Mouse (Mus musculus) heart, postnatal 0 days (tissue): ENCODE results near the gene Gtf2h3.

Experiments used
- CTCF ChIP-seq: IDR thresholded peaks from 2 replicates; pipeline ENCODE4 v1.5.1; 2016; ENCODE audit warnings: antibody characterized with exemption, control low read depth, low read depth
- EP300 ChIP-seq: IDR thresholded peaks from 2 replicates; pipeline ENCODE4 v1.6.1; 2016; ENCODE audit warnings: antibody characterized with exemption, low read depth

DNA sequence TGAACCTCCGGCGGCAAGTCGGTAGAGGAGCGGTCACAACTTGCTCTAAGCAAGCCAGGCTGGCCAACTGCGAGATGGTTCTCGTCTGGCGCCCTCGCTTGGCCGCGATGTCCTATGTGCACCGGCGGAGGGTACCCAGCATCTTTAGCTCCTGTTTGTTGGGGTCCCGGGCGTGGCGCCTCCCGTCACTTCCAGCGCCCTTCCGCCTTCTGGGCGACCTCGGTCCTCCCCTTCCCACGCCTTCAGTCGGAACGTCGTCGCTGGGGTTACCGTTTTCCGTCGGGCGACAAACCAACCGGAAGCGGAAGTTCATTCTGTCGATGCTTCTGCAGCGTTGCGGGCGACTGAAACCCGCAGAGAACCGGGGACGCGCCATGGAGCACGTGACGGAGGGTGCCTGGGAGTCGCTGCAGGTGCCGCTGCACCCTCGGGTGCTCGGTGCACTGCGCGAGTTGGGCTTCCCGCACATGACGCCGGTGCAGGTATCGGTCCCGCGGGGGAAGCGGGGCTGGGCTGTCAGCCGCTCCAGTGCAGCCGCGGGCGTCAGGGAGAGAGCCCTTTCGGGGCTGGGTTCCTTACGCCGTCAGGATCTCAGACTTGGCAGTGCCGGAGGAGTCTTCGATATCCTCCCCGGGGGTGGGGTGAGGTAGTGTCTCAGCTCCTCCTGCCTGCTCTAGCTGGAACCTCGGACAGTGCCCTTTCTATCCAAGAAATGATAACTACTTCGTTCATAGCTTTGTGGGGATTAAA is 26.2 kb upstream of the Gtf2h3 start, which contains the start of gene Ddx55:
- no peak for TF ChIP-seq CTCF
- TF ChIP-seq EP300, result no peak
